Mouse (Mus musculus) hindbrain, embryonic 15.5 days (tissue): ENCODE results near the gene Zfp39. TPM values are rescaled to one million over a fixed set of nuclear protein-coding genes. Genes with fewer than 3 reads are reported as not detected.

Source experiments
- ATAC-seq: fragments of 200-750 bp; cut with Nextera tagmentation; 2 replicates; pipeline ENCODE4 v1.8.0; 2017; ENCODE audit warnings: low read depth, moderate number of reproducible peaks, moderate TSS enrichment; ENCODE audit not compliant: low FRiP score
- H3K27ac ChIP-seq: fragments of 300-500 bp; sonication (generic); replicated peaks from 2 replicates; pipeline ENCODE4 v1.5.1; 2015; ENCODE audit warnings: mild to moderate bottlenecking, inconsistent platforms
- H3K27me3 ChIP-seq: fragments of 300-500 bp; sonication (generic); 2 replicates; pipeline ENCODE4 v1.6.1; 2015; ENCODE audit warnings: control low read depth, inconsistent platforms
- H3K36me3 ChIP-seq: fragments of 300-500 bp; sonication (generic); 2 replicates; pipeline ENCODE4 v1.6.1; 2015; ENCODE audit warnings: control low read depth, inconsistent platforms
- H3K4me1 ChIP-seq: fragments of 300-500 bp; sonication (generic); replicated peaks from 2 replicates; pipeline ENCODE4 v1.6.1; 2015; ENCODE audit warnings: control low read depth, inconsistent platforms
- H3K4me2 ChIP-seq: fragments of 300-500 bp; sonication (generic); 2 replicates; pipeline ENCODE4 v1.6.1; 2015; ENCODE audit warnings: moderate library complexity, mild to moderate bottlenecking, inconsistent platforms
- H3K4me3 ChIP-seq: fragments of 300-500 bp; sonication (generic); 2 replicates; pipeline ENCODE4 v1.5.1; 2015; ENCODE audit warnings: mild to moderate bottlenecking, inconsistent platforms
- H3K9ac ChIP-seq: fragments of 300-500 bp; sonication (generic); 2 replicates; pipeline ENCODE4 v1.6.1; 2015; ENCODE audit warnings: inconsistent platforms
- H3K9me3 ChIP-seq: fragments of 300-500 bp; sonication (generic); 2 replicates; pipeline ENCODE4 v1.6.1; 2016; ENCODE audit warnings: control low read depth, inconsistent platforms
- WGBS: fragments of 180-500 bp; shearing (Covaris S2); methylation state at CpG from one replicate; pipeline ENCODE4 v1.1.7; 2015; 5-methylcytosine and 5-hydroxymethylcytosine counted together
- polyA plus RNA-seq: library from polyadenylated mRNA; unstranded; fragments of >200 nt; fragmentation: Nextera tagmentation; extraction: Ambion mirVana; gene quantifications from 2 replicates; pipeline ENCODE4 v1.2.1, GENCODE M21; 2015

Zfp39 gene
- polyA plus RNA-seq, 1 experiment from 2014 or later: 6.9 TPM

DNA sequence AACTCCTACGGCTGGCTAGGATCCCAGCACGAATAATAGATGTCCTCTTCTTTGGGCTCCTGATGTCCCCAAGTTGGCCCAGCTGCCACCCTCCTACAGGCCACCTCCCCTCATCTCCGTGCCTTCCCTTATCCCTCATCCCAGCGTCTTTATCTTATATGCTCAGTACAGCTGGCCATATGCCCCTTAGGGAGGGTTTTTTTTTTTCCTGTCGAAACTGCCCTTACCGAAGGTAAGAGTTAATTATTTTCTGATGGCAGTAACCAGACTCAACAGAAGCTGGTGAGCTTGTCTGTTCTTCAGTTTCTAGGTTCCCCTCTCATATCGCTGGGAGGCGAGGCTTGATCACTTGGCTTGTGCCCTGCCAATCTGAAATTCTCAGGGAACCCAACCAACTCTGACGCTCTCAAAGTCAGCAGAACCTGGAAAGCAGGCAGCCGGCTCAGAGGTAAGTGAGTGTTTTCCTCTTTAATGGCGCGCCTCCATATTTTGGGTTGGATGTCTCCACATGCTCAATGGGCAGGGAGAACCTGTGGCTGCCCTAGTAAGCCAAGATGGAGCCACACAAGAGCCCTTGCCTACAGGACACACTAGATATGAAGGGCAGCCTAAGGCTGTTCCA is 13.8 kb upstream of the Zfp39 start, which contains the start of gene Btnl10:
TSS of gene Btnl10 (plus strand) at position 164 of the 622 bp plus-strand sequence.
- WGBS: 88% methylated on average over 12 of the region's 12 CpGs
- no peaks in the 10 kb centered on the region for H3K36me3 ChIP-seq
- H3K4me1 ChIP-seq: peaks cover 10% of the 10 kb centered on the region
- ATAC-seq: no peak
- H3K4me3 ChIP-seq: no peak within 1 kb of the TSS
- no peak within 1 kb of the TSS for H3K4me2 ChIP-seq
- H3K9ac ChIP-seq: no peak within 1 kb of the TSS
- H3K27ac ChIP-seq: no peak within 1 kb of the TSS
- H3K9me3 ChIP-seq: no peaks in the 10 kb centered on the region
- no peaks in the 10 kb centered on the region for H3K27me3 ChIP-seq

DNA sequence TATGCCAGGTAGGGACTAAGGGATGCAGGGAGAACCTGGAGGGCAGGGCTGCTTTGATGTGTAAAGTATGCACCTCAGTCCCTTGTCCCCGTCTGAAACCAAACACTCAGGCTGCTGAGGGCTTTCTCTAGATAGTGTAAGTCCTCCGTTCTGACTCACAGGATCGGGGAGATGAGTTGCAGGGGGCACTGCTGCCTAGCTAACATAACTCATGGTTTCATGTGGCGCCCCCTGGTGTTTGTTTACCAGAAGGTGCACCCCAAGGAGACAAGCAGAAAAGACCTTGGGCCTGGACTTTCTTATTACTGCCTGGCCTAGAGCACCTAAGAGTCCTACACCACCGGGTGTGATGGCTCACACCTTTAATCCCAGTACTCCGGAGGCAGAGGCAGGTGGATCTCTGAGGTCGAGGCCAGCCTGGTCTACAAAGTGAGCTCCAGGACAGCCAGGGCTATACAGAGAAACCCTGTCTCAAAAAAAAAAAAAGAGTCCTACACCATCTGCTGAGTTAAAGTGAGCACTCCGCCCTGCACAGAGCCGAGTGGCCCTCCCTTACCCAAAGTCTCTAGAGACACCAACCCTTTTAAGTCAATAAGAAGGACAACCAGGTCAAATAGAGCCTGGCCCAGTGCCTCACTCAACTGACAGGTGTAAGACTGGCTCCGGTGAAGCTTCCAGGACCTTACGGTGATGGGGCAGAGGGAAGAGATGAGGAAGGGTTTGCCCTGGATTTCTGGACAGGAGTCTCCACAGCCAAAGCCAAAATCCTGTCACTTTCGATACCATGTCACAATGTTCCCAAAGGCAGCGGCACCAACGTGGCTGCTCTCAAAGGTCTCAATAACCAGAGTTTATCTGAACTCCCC is 13.1 kb upstream of the Zfp39 start:
- WGBS: 50% methylated on average over 14 of the region's 14 CpGs

DNA sequence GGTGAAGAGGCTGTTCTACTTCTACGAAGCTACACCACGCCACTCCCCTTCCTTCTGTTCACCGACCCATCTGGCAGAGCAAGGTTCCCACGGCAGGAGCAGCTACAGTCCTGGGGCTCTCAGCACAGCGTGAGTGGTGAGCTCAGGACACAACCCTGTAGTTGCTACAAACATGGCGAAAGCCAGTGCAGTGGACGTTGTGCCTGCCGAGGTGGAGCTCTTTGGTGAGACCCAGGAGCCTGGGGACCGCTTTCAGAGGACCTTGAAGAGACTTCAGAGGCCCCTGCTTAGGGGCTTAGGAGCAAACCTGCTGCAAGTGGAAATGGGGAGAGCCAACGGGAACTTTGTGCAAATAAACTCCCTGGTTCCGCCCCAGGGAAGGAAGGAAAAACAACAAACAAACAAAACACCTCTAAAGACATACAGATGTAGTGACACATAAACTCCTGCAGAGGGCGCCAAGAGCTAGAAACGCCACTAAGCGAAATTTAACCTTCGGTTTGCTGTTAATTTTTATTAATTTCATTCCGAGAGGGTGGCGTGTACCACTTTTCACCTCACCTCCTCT is 10.5 kb upstream of the Zfp39 start:
- Histone ChIP-seq H3K36me3 (no peaks in the 10 kb centered on the region), H3K4me3 (peak overlapping the region; percentile 30), H3K9me3 (no peaks in the 10 kb centered on the region), H3K4me1 (peaks cover 10% of the 10 kb centered on the region), H3K9ac (peak overlapping the region; percentile 30), H3K4me2 (peak overlapping the region; percentile 64), H3K27ac (peak overlapping the region; percentile 29; the same call in 1 of the 2 replicates), H3K27me3 (no peaks in the 10 kb centered on the region)
- no peak for ATAC-seq
- 17% methylated on average over 17 of the region's 17 CpGs for WGBS

More for the DNA sequence above, 13.1 kb upstream of the Zfp39 start:
- H3K27ac ChIP-seq: no peak overlapping the region
- no peaks in the 10 kb centered on the region for H3K27me3 ChIP-seq
- peaks cover 10% of the 10 kb centered on the region for H3K4me1 ChIP-seq
- H3K9ac ChIP-seq: no peak overlapping the region
- ATAC-seq: no peak
- no peak overlapping the region for H3K4me2 ChIP-seq
- no peaks in the 10 kb centered on the region for H3K36me3 ChIP-seq
- no peaks in the 10 kb centered on the region for H3K9me3 ChIP-seq
- no peak overlapping the region for H3K4me3 ChIP-seq

DNA sequence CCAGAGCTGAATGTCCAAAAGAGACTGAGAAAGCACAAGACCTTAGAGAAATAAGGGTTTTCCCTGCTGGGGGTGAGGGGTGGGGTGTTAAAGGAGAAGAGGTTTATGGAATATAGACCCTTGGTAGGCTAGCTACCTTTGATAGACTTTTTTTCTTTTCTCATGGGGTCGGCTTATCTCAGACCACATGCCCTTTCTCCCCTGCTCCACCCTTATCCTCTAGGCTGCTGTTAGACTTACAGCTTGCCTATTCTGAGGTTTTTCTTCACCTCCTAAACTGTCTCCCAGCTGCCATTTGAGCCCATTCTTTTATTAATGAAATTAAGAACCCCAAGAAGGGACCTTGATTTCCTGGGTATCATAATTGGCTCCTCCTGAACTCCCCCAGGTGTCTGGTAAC is 9.8 kb upstream of the Zfp39 start:
- H3K4me3 ChIP-seq: no peak overlapping the region
- peaks cover 10% of the 10 kb centered on the region for H3K4me1 ChIP-seq
- no peak for ATAC-seq
- WGBS: 91% methylated on average over 1 of the region's 1 CpGs
- H3K9ac ChIP-seq: peak overlapping the region; percentile 30; the same call in 1 of the 2 replicates
- no peaks in the 10 kb centered on the region for H3K27me3 ChIP-seq
- no peak overlapping the region for H3K4me2 ChIP-seq
- H3K36me3 ChIP-seq: no peaks in the 10 kb centered on the region
- H3K9me3 ChIP-seq: no peaks in the 10 kb centered on the region
- H3K27ac ChIP-seq: no peak overlapping the region

DNA sequence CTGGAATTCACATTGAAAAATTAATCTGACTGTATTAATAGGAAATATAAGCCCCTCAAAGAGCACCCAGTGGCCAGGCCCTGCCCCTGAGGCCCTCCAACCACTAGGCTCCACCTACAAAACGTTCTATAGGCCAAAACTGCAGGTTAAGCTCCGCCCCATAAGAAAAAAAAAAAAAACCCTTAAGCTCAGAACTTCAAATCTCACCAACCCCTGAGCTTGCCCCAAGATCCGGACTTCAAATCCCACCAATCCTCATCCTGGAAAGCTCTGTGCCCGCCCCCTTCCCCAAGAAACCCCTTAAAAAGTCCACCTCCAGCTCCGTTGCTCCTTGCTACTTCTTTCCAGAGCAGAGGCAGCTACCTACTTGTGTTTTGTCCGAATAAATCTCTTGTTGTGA is 813 bp upstream of the Zfp39 start:
- no peaks in the 10 kb centered on the region for H3K27me3 ChIP-seq
- H3K9ac ChIP-seq: no peak overlapping the region
- 0 out of 2 replicates have a peak overlapping the region, but pooled peaks have one; percentile 73 for H3K4me3 ChIP-seq
- peaks cover 12% of the 10 kb centered on the region for H3K36me3 ChIP-seq
- H3K4me2 ChIP-seq: peak overlapping the region; percentile 90; the same call in 1 of the 2 replicates
- 47% methylated on average over 6 of the region's 6 CpGs for WGBS
- peaks cover 21% of the 10 kb centered on the region for H3K4me1 ChIP-seq
- H3K27ac ChIP-seq: no peak overlapping the region
- ATAC-seq: no peak
- H3K9me3 ChIP-seq: no peaks in the 10 kb centered on the region

DNA sequence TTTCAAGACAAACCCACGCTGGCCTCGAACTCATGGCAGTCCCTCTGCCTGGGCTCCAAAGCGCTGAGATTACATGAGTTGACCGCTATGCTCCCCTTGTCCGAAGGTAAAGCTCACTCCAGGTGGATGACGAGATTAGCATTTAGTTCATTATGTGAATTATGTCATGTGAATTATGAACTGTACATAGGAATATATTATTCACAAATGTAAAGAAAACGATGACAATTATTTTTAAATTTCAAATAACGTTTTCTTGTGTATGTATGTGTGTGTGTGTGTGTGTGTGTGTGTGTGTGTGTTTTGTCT is 339 bp upstream of the Zfp39 start:
- peak; percentile 35; the same call in 1 of the 2 replicates for ATAC-seq
- H3K9ac ChIP-seq: no peak overlapping the region
- H3K4me1 ChIP-seq: peaks cover 21% of the 10 kb centered on the region
- peak overlapping the region; percentile 73 for H3K4me3 ChIP-seq
- H3K27ac ChIP-seq: peak overlapping the region; percentile 87; the same call in 1 of the 2 replicates
- H3K9me3 ChIP-seq: no peaks in the 10 kb centered on the region
- H3K36me3 ChIP-seq: peaks cover 15% of the 10 kb centered on the region
- peak overlapping the region; percentile 90 for H3K4me2 ChIP-seq
- no peaks in the 10 kb centered on the region for H3K27me3 ChIP-seq
- 3% methylated on average over 8 of the region's 8 CpGs for WGBS

DNA sequence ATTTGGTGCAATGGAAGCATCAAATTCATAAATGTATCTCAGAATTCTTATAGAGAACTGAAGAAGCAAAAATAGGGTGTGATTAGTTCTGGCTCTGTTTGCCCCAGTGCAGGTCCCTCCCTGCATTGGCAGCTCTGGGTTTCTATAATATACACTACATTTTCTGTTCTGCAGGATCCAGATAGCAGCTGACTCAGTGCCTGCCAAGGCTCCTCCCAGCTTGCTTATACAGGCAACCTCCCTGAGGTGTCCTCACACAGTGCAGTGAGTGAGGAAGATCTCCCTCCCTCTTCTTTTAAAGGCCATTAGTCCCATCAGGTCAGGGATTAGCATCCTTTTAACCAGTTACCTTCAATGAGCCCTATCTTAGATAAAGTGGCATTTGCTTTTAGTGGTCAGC is 2.9 kb downstream of the Zfp39 start:
- no peak overlapping the region for H3K9ac ChIP-seq
- H3K27me3 ChIP-seq: no peaks in the 10 kb centered on the region
- peaks cover 21% of the 10 kb centered on the region for H3K36me3 ChIP-seq
- ATAC-seq: no peak
- no peaks in the 10 kb centered on the region for H3K9me3 ChIP-seq
- H3K27ac ChIP-seq: no peak overlapping the region
- H3K4me3 ChIP-seq: no peak overlapping the region
- H3K4me1 ChIP-seq: peaks cover 23% of the 10 kb centered on the region
- no peak overlapping the region for H3K4me2 ChIP-seq

DNA sequence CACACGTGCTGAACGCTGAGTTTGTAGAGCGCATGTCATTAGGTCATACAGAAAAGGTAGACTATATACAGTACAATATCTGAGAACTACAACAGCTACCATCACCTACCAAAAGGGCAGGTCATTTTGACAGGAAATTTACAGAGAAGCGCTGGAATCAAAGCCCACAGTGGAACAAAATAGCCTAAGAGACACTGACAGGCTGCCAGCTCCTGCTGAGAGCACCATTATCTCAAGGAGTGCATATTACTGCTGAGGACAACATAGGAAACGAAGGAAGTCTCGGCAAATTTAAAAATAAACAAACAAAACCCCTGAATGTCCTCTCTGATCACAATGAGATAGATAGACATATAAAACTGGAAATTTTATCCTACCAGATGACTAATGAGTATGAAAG is 6.5 kb downstream of the Zfp39 start:
- Histone ChIP-seq H3K36me3 (peaks cover 43% of the 10 kb centered on the region), H3K4me2 (no peak overlapping the region), H3K27me3 (no peaks in the 10 kb centered on the region), H3K9me3 (no peaks in the 10 kb centered on the region), H3K4me3 (no peak overlapping the region), H3K9ac (no peak overlapping the region), H3K4me1 (0 out of 2 replicates have a peak, but pooled peaks cover 7% of the 10 kb centered on the region), H3K27ac (no peak overlapping the region)
- WGBS: 81% methylated on average over 6 of the region's 6 CpGs
- no peak for ATAC-seq

DNA sequence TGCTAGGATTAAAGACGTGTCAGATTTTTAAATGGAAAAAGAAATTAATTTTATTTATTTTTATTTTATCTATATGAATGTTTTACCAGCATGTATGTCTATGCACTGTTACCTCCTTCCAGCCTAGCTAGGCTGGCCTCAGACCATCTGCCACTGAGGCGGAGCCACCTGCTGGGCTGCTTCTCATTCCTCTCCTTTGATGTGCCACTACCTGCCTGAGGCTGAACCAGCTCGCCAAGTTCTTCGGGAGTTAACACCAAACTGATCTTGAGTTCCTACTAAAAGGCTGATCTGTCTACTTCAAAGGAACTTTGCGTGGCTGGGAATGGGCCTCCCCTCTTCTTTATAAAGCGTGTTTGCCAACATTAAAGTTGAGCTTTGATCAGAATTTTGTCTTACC is 9.6 kb downstream of the Zfp39 start:
- H3K9me3 ChIP-seq: no peaks in the 10 kb centered on the region
- H3K27ac ChIP-seq: no peak overlapping the region
- 88% methylated on average over 6 of the region's 6 CpGs for WGBS
- no peak overlapping the region for H3K4me3 ChIP-seq
- peaks cover 57% of the 10 kb centered on the region for H3K36me3 ChIP-seq
- 0 out of 2 replicates have a peak, but pooled peaks cover 2% of the 10 kb centered on the region for H3K4me1 ChIP-seq
- H3K9ac ChIP-seq: no peak overlapping the region
- no peak overlapping the region for H3K4me2 ChIP-seq
- H3K27me3 ChIP-seq: no peaks in the 10 kb centered on the region
- ATAC-seq: no peak

DNA sequence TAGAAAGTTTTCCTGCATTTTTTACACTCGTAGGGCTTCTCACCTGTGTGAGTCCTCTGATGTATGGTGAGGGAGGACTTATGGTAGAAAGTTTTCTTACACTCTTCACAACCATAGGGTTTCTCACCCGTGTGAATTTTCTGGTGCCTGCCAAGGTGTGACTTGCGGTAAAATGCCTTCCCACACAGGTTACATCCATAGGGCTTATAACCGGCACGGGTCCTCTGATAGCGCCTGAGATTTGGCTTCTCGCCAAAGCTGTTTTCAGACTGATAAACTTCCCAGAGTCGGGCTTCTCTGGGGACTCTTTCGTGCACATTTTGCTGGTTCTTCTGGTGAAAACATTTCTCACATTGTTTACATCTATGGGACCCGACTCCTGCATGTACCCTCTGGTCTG is 13.5 kb downstream of the Zfp39 start:
- WGBS: 94% methylated on average over 10 of the region's 10 CpGs
- no peaks in the 10 kb centered on the region for H3K27me3 ChIP-seq
- no peaks in the 10 kb centered on the region for H3K4me1 ChIP-seq
- H3K4me2 ChIP-seq: no peak overlapping the region
- H3K36me3 ChIP-seq: peaks cover 46% of the 10 kb centered on the region
- H3K4me3 ChIP-seq: no peak overlapping the region
- H3K27ac ChIP-seq: no peak overlapping the region
- no peaks in the 10 kb centered on the region for H3K9me3 ChIP-seq
- no peak for ATAC-seq
- no peak overlapping the region for H3K9ac ChIP-seq

DNA sequence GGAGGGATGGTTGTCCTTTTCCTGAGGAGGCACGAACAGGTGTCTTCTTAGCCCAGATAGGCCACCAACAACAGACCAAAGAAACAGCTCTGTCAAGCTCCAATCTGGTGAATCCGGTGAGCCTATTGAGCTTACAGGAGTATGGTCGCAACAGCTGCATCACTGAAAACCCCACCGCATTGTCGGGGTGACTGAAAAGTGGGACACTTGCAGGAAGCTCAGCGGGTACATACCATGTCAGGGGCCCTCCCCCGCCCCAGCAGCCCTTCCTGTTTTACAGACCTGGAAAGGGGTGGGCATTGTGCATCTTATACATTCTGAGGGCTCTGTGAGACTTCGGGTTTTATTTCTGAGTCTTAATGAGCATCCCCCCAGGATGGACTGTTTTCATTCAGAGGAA is 20.3 kb downstream of the Zfp39 start:
- Histone ChIP-seq H3K27me3 (no peaks in the 10 kb centered on the region), H3K4me1 (no peaks in the 10 kb centered on the region), H3K9ac (no peak overlapping the region), H3K9me3 (no peaks in the 10 kb centered on the region), H3K4me2 (no peak overlapping the region), H3K4me3 (no peak overlapping the region), H3K27ac (no peak overlapping the region), H3K36me3 (peaks cover 32% of the 10 kb centered on the region)
- ATAC-seq: no peak
- WGBS: 89% methylated on average over 8 of the region's 8 CpGs

DNA sequence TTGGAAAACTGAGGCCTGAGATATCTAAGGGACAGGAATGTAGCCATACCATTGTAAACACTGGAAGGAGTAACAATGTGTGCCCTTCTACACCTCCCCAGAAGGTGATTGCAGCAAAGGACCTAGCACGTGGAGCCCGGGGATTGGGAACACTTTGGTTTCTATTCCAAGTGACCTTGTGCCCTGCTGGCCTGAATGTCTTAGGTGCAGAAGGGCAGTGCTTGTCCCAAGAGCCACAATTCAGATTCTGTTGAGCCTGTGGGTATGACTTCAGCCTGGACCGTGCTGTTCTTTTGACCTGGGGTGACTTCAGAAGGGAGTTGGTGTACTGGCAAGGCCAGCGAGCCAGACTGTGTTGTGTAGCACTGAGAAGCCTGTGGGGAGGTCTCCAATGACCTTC is 33.1 kb downstream of the Zfp39 start:
- Histone ChIP-seq H3K4me3 (no peak overlapping the region), H3K27me3 (no peaks in the 10 kb centered on the region), H3K9ac (no peak overlapping the region), H3K36me3 (peaks cover 24% of the 10 kb centered on the region), H3K9me3 (no peaks in the 10 kb centered on the region), H3K27ac (no peak overlapping the region), H3K4me2 (no peak overlapping the region), H3K4me1 (peaks cover 21% of the 10 kb centered on the region)
- ATAC-seq: no peak
- WGBS: 96% methylated on average over 4 of the region's 4 CpGs
